Mouse (Mus musculus): ENCODE measurements around the gene Nap1l1. TPM values are rescaled to one million over a fixed set of nuclear protein-coding genes. Genes with fewer than 3 reads are reported as not detected.

Gene Nap1l1
- total and polyA plus RNA-seq, 3 experiments: 196 to 1,342 (median 360) TPM

- Histone ChIP-seq H3K36me3 (replicated peaks in 1 of 2; ENCODE audit: control insufficient read depth in 1 of 2, insufficient read depth in 1 of 2, low read length in 1 of 2) (peaks cover 6 to 34% of the 10 kb centered on the region in 2 experiments), H3K4me2 (ENCODE audit: insufficient read depth, low read depth, poor library complexity, severe bottlenecking) (peak overlapping the region; percentile 98)
Measured at GRCm38 (mm10) chr10:111476301-111476700, 3.3 kb downstream of the Nap1l1 start.

GRCm38 (mm10) chr10:111476989-111477510 is 4.0 kb downstream of the Nap1l1 start:
- no peaks in the 10 kb centered on the region for H3K9me3 ChIP-seq (replicated peaks; ENCODE audit: low read length)
- no peaks in the 10 kb centered on the region for H3K27me3 ChIP-seq (replicated peaks)
- H3K79me2 ChIP-seq (replicated peaks; ENCODE audit: control insufficient read depth, extremely low read depth, insufficient read depth, poor library complexity, severe bottlenecking): peaks cover 88% of the 10 kb centered on the region
- no peak overlapping the region for H3K27ac ChIP-seq (ENCODE audit: insufficient read depth, low read depth)
- H3K4me1 ChIP-seq (ENCODE audit: control insufficient read depth in 1 of 2, insufficient read depth in 2 of 2): peaks cover 11 to 73% of the 10 kb centered on the region in 2 experiments
- in situ Hi-C loops (cut with MboI; ENCODE audit: low pct_ligation_motif_present, low pct_unique_long_range_greater_than_20kb, low sequenced_read_pairs): no loop called here
- H3K9ac ChIP-seq (ENCODE audit: insufficient read depth, low read depth): peak overlapping the region; percentile 1; the same call in 1 of the 2 replicates
- DNase-seq (ENCODE audit: extremely low read depth): no peak
- H3K4me3 ChIP-seq (replicated peaks in 1 of 3; ENCODE audit: low read depth in 2 of 3, low read length in 2 of 3, poor library complexity in 1 of 3): peak overlapping the region in 1 of 3 experiments; percentile 92
- H3K36me3 ChIP-seq (replicated peaks in 1 of 2; ENCODE audit: control insufficient read depth in 1 of 2, insufficient read depth in 1 of 2, low read length in 1 of 2): peaks cover 12 to 42% of the 10 kb centered on the region in 2 experiments
- TF ChIP-seq JUND (conservative IDR thresholded peaks at IDR 0.05; ENCODE audit: low read depth, low read length): no peak
- no peak for TF ChIP-seq CHD1 (IDR thresholded peaks at IDR 0.05; ENCODE audit: low read depth, low read length)
- TF ChIP-seq JUN (IDR thresholded peaks at IDR 0.05; ENCODE audit: insufficient read depth, low read depth, low read length): no peak
- no peak for TF ChIP-seq PAX5 (IDR thresholded peaks at IDR 0.05; ENCODE audit: low read length)
- TF ChIP-seq NRF1 (IDR thresholded peaks at IDR 0.05; ENCODE audit: low read depth, low read length): no peak
- no peak for TF ChIP-seq RCOR1 (conservative IDR thresholded peaks at IDR 0.05; ENCODE audit: low read depth, low read length)
- no peak for TF ChIP-seq MXI1 (IDR thresholded peaks at IDR 0.05; ENCODE audit: low read depth, low read length)
- no peak for TF ChIP-seq ZKSCAN1 (IDR thresholded peaks at IDR 0.05; ENCODE audit: borderline replicate concordance, low read depth, low read length)
- TF ChIP-seq BHLHE40 (IDR thresholded peaks at IDR 0.05; ENCODE audit: low read depth, low read length): no peak
- no peak for TF ChIP-seq KAT2A (IDR thresholded peaks at IDR 0.05; ENCODE audit: insufficient replicate concordance, low read length)
- TF ChIP-seq HCFC1 (IDR thresholded peaks at IDR 0.05; ENCODE audit: low read depth, low read length): no peak
- TF ChIP-seq MAZ (IDR thresholded peaks at IDR 0.05; ENCODE audit: low read depth, low read length): no peak
- TF ChIP-seq POLR2AphosphoS2 (IDR thresholded peaks at IDR 0.05; ENCODE audit: low read depth, low read length): no peak; the same call in 1 of the 2 replicates
- no peak for TF ChIP-seq SIN3A (IDR thresholded peaks at IDR 0.05; ENCODE audit: low read length)
- TF ChIP-seq ETS1 (conservative IDR thresholded peaks at IDR 0.05; ENCODE audit: low read depth, low read length): no peak
- TF ChIP-seq POLR2A (IDR thresholded peaks at IDR 0.05; ENCODE audit: low read depth, low read length): no peak
- TF ChIP-seq SMC3 (IDR thresholded peaks at IDR 0.05; ENCODE audit: low read depth, low read length): no peak
- no peak for TF ChIP-seq MAX (IDR thresholded peaks at IDR 0.05; ENCODE audit: low read length)
- TF ChIP-seq UBTF (IDR thresholded peaks at IDR 0.05; ENCODE audit: low read depth, low read length): no peak
- dilution Hi-C loops (cut with MboI; ENCODE audit: extremely low pct_ligation_motif_present, extremely low pct_unique_long_range_greater_than_20kb, low sequenced_read_pairs): no loop called here
- peak overlapping the region; percentile 98 for H3K4me2 ChIP-seq (ENCODE audit: insufficient read depth, low read depth, poor library complexity, severe bottlenecking)

More at GRCm38 (mm10) chr10:111476301-111476700, 3.3 kb downstream of the Nap1l1 start:
- Histone ChIP-seq H3K9ac (ENCODE audit: insufficient read depth, low read depth) (peak overlapping the region; percentile 1; the same call in 1 of the 2 replicates), H3K4me1 (ENCODE audit: control insufficient read depth in 1 of 2, insufficient read depth in 2 of 2) (peaks cover 8 to 73% of the 10 kb centered on the region in 2 experiments), H3K79me2 (replicated peaks; ENCODE audit: control insufficient read depth, extremely low read depth, insufficient read depth, poor library complexity, severe bottlenecking) (peaks cover 80% of the 10 kb centered on the region), H3K27ac (ENCODE audit: insufficient read depth, low read depth) (no peak overlapping the region), H3K9me3 (replicated peaks; ENCODE audit: low read length) (no peaks in the 10 kb centered on the region), H3K27me3 (replicated peaks) (no peaks in the 10 kb centered on the region), H3K4me3 (replicated peaks in 1 of 3; ENCODE audit: low read depth in 2 of 3, low read length in 2 of 3, poor library complexity in 1 of 3) (peak overlapping the region in 2 of 3 experiments; percentile 34 to 92)
- dilution Hi-C loops (cut with MboI; ENCODE audit: extremely low pct_ligation_motif_present, extremely low pct_unique_long_range_greater_than_20kb, low sequenced_read_pairs) (no loop called here), in situ Hi-C loops (cut with MboI; ENCODE audit: low pct_ligation_motif_present, low pct_unique_long_range_greater_than_20kb, low sequenced_read_pairs) (no loop called here)
- no peak for TF ChIP-seq ETS1 (conservative IDR thresholded peaks at IDR 0.05; ENCODE audit: low read depth, low read length)
- TF ChIP-seq MAFK (IDR thresholded peaks at IDR 0.05; ENCODE audit: insufficient replicate concordance, low read length): no peak
- no peak for TF ChIP-seq MXI1 (IDR thresholded peaks at IDR 0.05; ENCODE audit: low read depth, low read length)
- no peak for TF ChIP-seq MAX (IDR thresholded peaks at IDR 0.05; ENCODE audit: low read length)
- TF ChIP-seq USF1 (IDR thresholded peaks at IDR 0.05; ENCODE audit: low read depth, low read length): no peak
- no peak for TF ChIP-seq NELFE (IDR thresholded peaks at IDR 0.05; ENCODE audit: low read depth, low read length)
- TF ChIP-seq GABPA (IDR thresholded peaks at IDR 0.05; ENCODE audit: insufficient replicate concordance, low read depth, low read length): no peak
- TF ChIP-seq IRF4 (IDR thresholded peaks at IDR 0.05; ENCODE audit: low read depth, low read length): no peak
- TF ChIP-seq ZC3H11A (IDR thresholded peaks at IDR 0.05; ENCODE audit: low read depth, low read length): no peak
- no peak for TF ChIP-seq JUN (IDR thresholded peaks at IDR 0.05; ENCODE audit: insufficient read depth, low read depth, low read length)
- no peak; the same call in 1 of the 2 replicates for TF ChIP-seq POLR2A (IDR thresholded peaks at IDR 0.05; ENCODE audit: low read depth, low read length)
- TF ChIP-seq SIN3A (IDR thresholded peaks at IDR 0.05; ENCODE audit: low read length): no peak
- no peak for TF ChIP-seq NRF1 (IDR thresholded peaks at IDR 0.05; ENCODE audit: low read depth, low read length)
- TF ChIP-seq UBTF (IDR thresholded peaks at IDR 0.05; ENCODE audit: low read depth, low read length): no peak
- no peak for DNase-seq (ENCODE audit: extremely low read depth)
